Mouse (Mus musculus) spleen, adult 2 months (tissue): ENCODE data around the gene Vrtn.

ENCODE experiments used
- CTCF ChIP-seq: fragments of 200-500 bp; IDR thresholded peaks from 2 replicates; pipeline ENCODE4 v1.5.1; 2011; ENCODE audit warnings: mild to moderate bottlenecking, inconsistent platforms; ENCODE audit not compliant: insufficient read depth, insufficient read length, insufficient replicate concordance; ENCODE audit errors: extremely low read depth
- POLR2A ChIP-seq: fragments of 200-500 bp; IDR thresholded peaks from 2 replicates; pipeline ENCODE4 v1.6.1; 2011; ENCODE audit warnings: low read depth, low read length, inconsistent platforms

GRCm38 (mm10) chr12:84689051-84689450 lies 48.2 kb downstream of the Vrtn start:
- no peak for TF ChIP-seq CTCF
- TF ChIP-seq POLR2A = no peak
